Mouse (Mus musculus) kidney, postnatal 36 days (tissue): Measurements from ENCODE around the gene Vmn1r55.
"Not testable (repeated sequence)": the region's sequence is repeated elsewhere in the genome, so short reads cannot be mapped to it uniquely, and the experiment has no call there.

Experiments used
- DNase-seq, 2 experiments: peaks; one replicate each; pipeline ENCODE4 v3.0.0; 2021 to 2022; ENCODE audit warnings: mixed read lengths in 2 of 2

The Vmn1r55 gene

GRCm38 (mm10) chr7:5149570-5149969 lies at the start of gene Vmn1r55:
Vmn1r55 (minus strand) TSS chr7:5149670.
- DNase-seq = not testable (repeated sequence)

- not testable (repeated sequence) for DNase-seq
Measured at GRCm38 (mm10) chr7:5196647-5197046, 47.2 kb upstream of the Vmn1r55 start, which contains the start of gene Vmn1r56. Vmn1r56 (minus strand) TSS chr7:5196747.

DNA sequence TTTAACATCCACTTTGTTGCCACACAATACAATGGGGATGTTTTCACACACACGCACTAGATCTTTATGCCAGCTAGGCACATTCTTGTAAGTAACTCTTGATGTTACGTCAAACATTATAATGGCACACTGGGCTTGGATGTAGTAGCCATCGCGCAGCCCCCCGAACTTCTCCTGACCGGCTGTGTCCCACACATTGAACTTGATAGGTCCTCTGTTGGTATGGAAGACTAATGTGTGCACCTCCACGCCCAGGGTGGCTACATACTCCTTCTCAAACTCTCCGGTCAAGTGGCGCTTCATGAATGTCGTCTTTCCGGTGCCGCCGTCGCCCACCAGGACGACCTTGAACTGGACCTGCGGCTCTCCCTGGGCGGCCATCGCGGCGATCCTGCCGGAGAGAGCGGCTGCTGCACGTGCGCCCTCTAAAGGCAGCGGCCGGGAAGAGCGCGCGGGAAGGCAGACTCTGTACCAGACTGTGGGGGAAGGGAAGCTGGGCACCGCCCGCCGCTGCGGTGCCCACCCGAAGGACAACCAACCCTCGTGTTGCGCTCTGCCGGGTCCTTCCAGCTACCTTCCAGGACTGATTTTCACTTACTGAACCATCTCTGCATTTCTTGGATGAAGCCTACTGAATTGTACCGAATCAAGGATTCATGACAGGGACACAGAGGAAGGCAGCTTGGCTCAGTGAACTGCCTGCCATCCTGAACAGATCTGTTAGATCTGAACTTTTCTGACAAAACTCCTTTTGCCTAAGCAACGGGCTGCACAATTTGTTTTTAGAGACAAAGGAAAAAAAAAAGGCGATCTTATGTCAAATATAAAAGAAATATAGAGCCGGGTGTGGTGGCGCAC lies 23.7 kb downstream of the Vmn1r55 start, which contains the start of gene Rasl2-9:
Gene Rasl2-9 (minus strand): TSS at position 402 of the 858 bp plus-strand sequence.
- DNase-seq = peak; percentile 79 to 91

DNA sequence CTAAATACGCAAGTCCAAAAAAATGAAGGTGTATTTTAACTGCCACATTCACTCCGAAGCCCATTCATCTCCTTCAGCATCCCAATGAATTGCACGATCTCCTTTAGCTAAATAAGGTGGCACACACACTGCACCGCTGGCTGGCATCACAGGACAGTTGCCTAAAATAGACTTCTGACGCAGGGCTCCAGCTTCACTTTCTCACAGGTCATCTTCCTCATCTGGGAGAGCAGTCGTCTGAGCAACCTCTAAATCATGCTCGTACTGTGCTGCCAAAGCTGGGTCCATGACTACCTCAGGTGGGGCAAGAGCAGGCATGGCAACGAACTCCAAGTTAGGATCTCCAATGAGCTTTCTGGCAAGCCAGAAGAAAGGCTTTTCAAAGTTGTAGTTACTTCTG lies 24.4 kb downstream of the Vmn1r55 start:
- no peak for DNase-seq

DNA sequence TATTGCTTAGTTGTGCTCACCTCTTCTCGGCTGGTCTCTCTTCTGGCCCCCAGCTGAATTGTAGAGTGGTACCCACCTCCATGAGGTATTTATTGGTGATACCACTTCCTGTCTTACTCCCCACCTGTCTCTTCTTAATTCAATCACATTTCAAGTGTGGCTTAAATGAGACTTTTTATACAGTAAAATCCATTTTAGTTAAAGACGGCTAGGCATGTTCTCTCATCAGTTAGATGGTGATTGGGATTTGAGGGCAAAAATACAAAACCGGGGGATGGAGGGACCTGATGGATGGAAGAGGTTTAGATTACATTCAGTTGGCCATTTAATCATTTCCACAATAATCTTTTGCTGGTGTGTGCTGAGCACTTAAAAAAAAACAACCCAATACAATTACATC lies 32.6 kb downstream of the Vmn1r55 start, which contains the start of gene Rfpl4:
Gene Rfpl4 (minus strand): TSS at position 101 of the 400 bp plus-strand sequence.
- DNase-seq = no peak

DNA sequence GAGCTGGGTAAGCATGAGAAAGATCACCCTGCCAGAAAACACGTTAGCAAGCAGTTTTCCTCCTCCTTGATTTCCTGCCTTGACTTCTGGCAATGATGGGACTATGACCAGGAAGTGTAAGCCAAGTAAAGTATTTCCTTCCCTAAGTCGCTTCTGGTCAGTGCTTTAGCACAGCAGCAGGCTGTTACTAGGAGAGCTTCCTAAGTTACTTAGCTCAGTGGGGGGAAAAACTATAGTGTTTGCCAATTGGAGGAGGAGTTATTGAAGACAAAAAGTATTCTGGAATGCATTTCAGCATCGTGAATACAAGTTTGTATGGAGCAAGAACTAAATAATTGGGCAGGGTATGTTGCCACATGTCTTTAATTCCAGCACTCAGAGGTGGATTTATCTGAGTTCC lies 36.8 kb downstream of the Vmn1r55 start:
- no peak for DNase-seq

GRCm38 (mm10) chr7:5109301-5109700 lies 40.2 kb downstream of the Vmn1r55 start:
- DNase-seq = no peak

- DNase-seq = no peak
Measured at GRCm38 (mm10) chr7:5108272-5108671, 41.2 kb downstream of the Vmn1r55 start.

DNA sequence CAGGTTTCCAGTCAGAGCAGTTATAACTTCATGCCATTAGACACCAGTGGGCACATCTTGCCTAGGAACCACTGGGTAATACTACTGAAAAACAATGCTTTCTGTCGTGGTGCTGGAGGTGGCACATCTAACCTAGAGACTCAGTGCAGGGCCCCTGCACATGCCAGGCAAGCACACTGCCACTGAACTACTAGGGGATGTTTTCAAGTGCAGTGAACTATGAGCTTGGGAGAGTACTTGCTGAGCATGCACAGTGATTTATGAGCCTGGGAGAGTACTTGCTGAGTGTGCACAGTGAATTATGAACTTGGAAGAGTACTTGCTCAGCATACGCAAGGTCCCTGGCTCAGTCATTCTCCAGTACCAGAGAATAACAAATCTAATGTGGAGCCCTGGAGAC lies 46.9 kb downstream of the Vmn1r55 start:
- peak; percentile 27 to 53 for DNase-seq

GRCm38 (mm10) chr7:5101066-5101663 lies 48.3 kb downstream of the Vmn1r55 start:
- DNase-seq = no peak

GRCm38 (mm10) chr7:5099796-5100195 lies 49.7 kb downstream of the Vmn1r55 start:
- DNase-seq = no peak

DNA sequence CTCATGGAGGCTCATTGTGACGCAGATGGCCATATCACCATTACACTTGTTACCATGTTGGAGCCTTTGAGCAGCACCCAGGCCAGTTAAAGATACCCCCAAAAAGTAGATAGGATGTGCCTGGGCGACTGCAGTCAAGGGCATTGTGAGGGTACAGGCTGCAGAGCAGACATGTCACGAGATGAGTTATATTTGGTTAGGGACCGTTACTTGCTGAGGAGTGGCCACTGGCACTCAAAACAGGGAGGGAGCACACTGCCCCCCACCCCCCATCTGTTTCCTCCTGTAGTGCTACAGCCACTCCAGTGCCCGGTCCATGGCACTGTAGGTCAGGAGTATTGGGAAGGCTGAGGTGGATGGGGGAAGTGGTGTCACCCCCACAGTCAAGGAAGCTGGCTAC lies 50.7 kb downstream of the Vmn1r55 start:
- DNase-seq = no peak

DNA sequence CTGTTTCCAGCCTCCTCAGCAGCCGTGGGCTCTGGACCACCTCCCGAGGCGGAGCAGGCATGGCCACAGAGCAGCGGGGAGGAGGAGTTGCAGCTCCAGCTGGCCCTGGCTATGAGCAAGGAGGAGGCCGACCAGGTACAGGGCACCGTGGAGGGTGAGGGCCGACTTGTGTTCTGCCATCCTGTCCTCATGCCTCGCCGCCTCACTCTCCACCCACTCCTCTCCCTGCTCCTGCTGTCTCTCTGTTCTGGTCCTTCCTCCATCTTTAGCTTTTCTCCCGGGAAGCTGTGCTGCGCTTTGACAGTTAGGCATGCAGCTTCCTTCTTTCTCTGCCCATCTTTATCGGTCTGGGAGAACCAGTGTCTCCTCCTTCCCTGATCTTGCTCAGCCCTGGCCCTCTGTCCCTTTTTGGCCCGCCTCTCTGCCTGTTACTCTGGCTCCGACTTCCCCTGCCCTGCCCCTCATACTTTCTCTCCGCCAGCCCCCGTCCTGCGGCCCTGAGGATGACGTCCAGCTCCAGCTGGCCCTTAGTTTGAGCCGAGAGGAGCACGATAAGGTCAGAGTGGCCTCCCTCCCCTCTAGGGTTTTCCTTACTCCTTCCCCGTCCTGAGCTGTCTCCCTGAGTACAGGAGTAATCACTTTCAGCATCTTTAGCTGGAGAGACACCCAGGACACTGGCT lies 56.5 kb downstream of the Vmn1r55 start:
- DNase-seq = no peak

DNA sequence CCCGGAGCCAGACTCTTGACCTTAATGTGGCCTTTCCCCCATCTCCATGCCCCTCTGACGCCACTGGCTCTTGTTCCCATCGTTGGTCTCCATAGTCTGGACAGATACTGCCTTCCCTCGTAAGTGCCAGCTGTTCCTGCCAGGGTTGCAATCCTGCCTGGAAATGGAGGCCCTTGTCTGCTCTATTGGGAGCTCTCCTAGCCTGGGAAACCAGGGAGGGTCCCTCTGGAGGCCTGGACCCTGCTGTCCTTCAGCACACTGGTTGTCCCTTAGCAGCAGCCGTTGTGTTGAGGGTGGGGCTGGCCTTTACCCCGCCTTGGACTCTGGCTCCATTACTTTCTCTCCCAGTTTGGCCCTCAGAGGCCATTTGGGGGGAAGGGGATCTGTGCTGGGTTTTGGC lies 57.1 kb downstream of the Vmn1r55 start:
- DNase-seq = no peak

DNA sequence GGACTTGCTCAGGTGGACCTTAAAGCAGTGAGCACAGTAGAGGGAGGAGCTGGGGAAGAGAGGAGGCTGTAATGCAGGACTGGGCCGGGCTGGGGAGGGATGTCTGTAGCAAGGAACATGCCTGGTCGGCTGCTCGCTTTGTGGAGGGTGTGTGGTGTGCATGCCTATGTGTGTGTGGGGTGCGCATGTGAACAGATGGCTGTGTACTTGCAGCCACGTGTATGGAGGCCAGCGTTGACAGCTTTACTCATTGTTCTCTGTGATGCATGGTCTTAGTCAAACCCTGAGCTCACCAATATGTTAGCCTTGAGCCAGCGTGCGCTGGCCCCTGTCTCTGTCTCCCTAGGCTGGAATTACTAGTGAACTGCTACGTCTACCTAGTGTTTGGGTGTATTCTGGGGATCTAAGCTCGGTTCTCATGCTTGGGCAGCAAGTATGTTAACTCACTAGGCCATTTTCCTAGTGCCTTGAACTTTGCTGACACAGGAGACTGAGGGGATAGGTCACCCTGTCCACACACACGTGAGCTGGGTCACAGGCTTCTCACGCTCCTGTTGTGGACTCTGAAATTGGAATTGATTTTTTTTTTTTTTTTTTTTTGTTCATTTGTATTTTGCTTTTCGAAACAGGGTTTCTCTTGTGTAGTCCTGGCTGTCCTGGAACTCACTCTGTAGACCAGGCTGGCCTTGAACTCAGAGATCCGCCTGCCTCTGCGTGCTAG lies 58.3 kb downstream of the Vmn1r55 start:
- DNase-seq = peak in 1 of 2 experiments; percentile 27

- no peak for DNase-seq
Measured at GRCm38 (mm10) chr7:5089853-5090252, 59.6 kb downstream of the Vmn1r55 start.

DNA sequence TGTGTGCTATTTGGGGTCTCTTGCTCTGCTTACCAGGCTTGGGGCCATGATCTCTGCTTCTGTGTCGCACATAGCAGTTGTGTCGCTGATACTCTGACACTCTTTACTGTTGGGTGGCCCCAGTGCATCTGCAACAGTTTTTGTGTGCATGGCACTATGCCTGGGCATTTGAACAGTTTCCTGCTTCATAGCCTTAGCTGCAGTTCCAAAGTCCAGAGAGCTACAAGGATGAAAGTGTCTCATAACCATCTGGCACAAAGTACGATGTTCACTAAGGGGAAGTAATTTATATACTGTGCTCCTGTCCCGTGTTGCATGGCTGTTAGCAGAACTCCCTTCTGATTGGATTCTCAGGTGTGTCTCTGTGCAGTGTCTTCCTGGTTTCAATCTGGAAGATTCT lies 61.6 kb downstream of the Vmn1r55 start:
- DNase-seq = peak; percentile 61 to 68

GRCm38 (mm10) chr7:5086921-5087440 lies 62.5 kb downstream of the Vmn1r55 start:
- peak; percentile 24 to 53 for DNase-seq

GRCm38 (mm10) chr7:5085512-5085911 lies 64.0 kb downstream of the Vmn1r55 start:
- no peak for DNase-seq

GRCm38 (mm10) chr7:5083325-5084105 lies 66.0 kb downstream of the Vmn1r55 start:
- peak; percentile 70 to 74 for DNase-seq

DNA sequence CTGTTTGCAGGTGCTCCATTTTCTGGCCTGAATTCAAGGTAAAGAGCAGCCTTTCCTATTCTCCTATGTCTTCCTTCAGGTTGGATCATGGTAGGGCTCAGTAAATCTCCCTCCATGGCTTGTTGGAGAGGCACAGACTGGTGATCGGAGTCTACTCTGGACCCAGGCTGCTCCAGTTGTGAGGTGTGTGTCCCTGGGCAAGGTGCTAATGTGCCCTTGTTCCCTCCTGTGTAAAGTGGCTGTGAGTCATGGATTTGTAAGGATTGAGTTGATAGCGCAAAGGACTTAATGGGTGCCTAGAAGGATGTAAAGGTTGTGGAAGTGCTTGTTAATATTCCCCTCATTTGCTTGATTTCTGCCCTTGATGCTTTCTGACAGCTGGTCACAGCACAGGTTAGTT lies 67.5 kb downstream of the Vmn1r55 start:
- DNase-seq = no peak

GRCm38 (mm10) chr7:5081241-5081640 lies 68.2 kb downstream of the Vmn1r55 start:
- no peak for DNase-seq
